Mouse (Mus musculus) testis, adult 2 months (tissue): ENCODE measurements around the gene Fignl2.

Source experiments
- CTCF ChIP-seq: fragments of 200-500 bp; IDR thresholded peaks from 2 replicates; pipeline ENCODE4 v1.5.1; 2012; ENCODE audit warnings: low read depth, mild to moderate bottlenecking, inconsistent platforms, low read length, moderate library complexity; ENCODE audit not compliant: control insufficient read depth, insufficient read depth, insufficient replicate concordance
- POLR2A ChIP-seq: fragments of 200-500 bp; IDR thresholded peaks from 2 replicates; pipeline ENCODE4 v1.6.1; 2012; ENCODE audit warnings: low read depth, mild to moderate bottlenecking, inconsistent platforms, low read length, moderate library complexity; ENCODE audit not compliant: control insufficient read depth

GRCm38 (mm10) chr15:101075656-101076055, 2.7 kb downstream of the Fignl2 start:
- no peak for TF ChIP-seq CTCF
- TF ChIP-seq POLR2A: no peak
